Mouse (Mus musculus): Measurements from ENCODE around the gene Gm17359. TPM values are rescaled to one million over a fixed set of nuclear protein-coding genes. Genes with fewer than 3 reads are reported as not detected.
A peak's percentile ranks its signal among the peaks of the same experiment; 100 is the strongest.

Gm17359 gene
- polyA plus RNA-seq, 1 experiment from 2014 or later: not detected

- Histone ChIP-seq H3K4me2 (ENCODE audit: low read depth, low read length) (no peak overlapping the region), H3K9ac (ENCODE audit: low read depth, low read length) (no peak overlapping the region), H3K27me3 (ENCODE audit: control insufficient read depth, insufficient read depth, low read depth, low read length) (no peaks in the 10 kb centered on the region), H3K27ac (ENCODE audit: low read length) (no peak overlapping the region), H3K36me3 (ENCODE audit: control insufficient read depth, insufficient read depth) (peaks cover 29% of the 10 kb centered on the region), H3K4me1 (ENCODE audit: control insufficient read depth, low read depth, low read length) (no peaks in the 10 kb centered on the region), H3K9me3 (replicated peaks; ENCODE audit: control insufficient read depth, low read length) (no peaks in the 10 kb centered on the region), H3K4me3 (ENCODE audit: low read depth, low read length) (no peak overlapping the region)
- no peak for ATAC-seq (ENCODE audit: low read depth)
- 83% methylated on average over 10 of the region's 10 CpGs for WGBS (ENCODE audit: insufficient replicate concordance)
These were observed 156.6 kb downstream of the Gm17359 start for GRCm38 (mm10) chr3:79493064-79493463.

- Histone ChIP-seq H3K4me1 (ENCODE audit: control insufficient read depth, low read depth, low read length) (no peaks in the 10 kb centered on the region), H3K36me3 (ENCODE audit: control insufficient read depth, insufficient read depth) (peaks cover 30% of the 10 kb centered on the region), H3K27ac (ENCODE audit: low read length) (no peak overlapping the region), H3K4me3 (ENCODE audit: low read depth, low read length) (no peak overlapping the region), H3K4me2 (ENCODE audit: low read depth, low read length) (no peak overlapping the region), H3K9ac (ENCODE audit: low read depth, low read length) (no peak overlapping the region), H3K27me3 (ENCODE audit: control insufficient read depth, insufficient read depth, low read depth, low read length) (no peaks in the 10 kb centered on the region), H3K9me3 (replicated peaks; ENCODE audit: control insufficient read depth, low read length) (no peaks in the 10 kb centered on the region)
- WGBS (ENCODE audit: insufficient replicate concordance): 86% methylated on average over 8 of the region's 8 CpGs
- ATAC-seq (ENCODE audit: low read depth): no peak
These were observed 157.6 kb downstream of the Gm17359 start for GRCm38 (mm10) chr3:79494028-79494427.

GRCm38 (mm10) chr3:79495151-79495550, 158.7 kb downstream of the Gm17359 start:
- no peak for ATAC-seq (ENCODE audit: low read depth)
- Histone ChIP-seq H3K4me1 (ENCODE audit: control insufficient read depth, low read depth, low read length) (no peaks in the 10 kb centered on the region), H3K9ac (ENCODE audit: low read depth, low read length) (no peak overlapping the region), H3K4me3 (ENCODE audit: low read depth, low read length) (no peak overlapping the region), H3K9me3 (replicated peaks; ENCODE audit: control insufficient read depth, low read length) (no peaks in the 10 kb centered on the region), H3K4me2 (ENCODE audit: low read depth, low read length) (no peak overlapping the region), H3K36me3 (ENCODE audit: control insufficient read depth, insufficient read depth) (peaks cover 34% of the 10 kb centered on the region), H3K27ac (ENCODE audit: low read length) (no peak overlapping the region), H3K27me3 (ENCODE audit: control insufficient read depth, insufficient read depth, low read depth, low read length) (no peaks in the 10 kb centered on the region)
- 80% methylated on average over 7 of the region's 7 CpGs for WGBS (ENCODE audit: insufficient replicate concordance)

GRCm38 (mm10) chr3:79496668-79497067, 160.2 kb downstream of the Gm17359 start:
- 0 out of 2 replicates have a peak, but pooled peaks have one; percentile 7 for ATAC-seq (ENCODE audit: low read depth)
- WGBS (ENCODE audit: insufficient replicate concordance): 84% methylated on average over 6 of the region's 6 CpGs
- Histone ChIP-seq H3K4me1 (ENCODE audit: control insufficient read depth, low read depth, low read length) (no peaks in the 10 kb centered on the region), H3K4me3 (ENCODE audit: low read depth, low read length) (no peak overlapping the region), H3K9me3 (replicated peaks; ENCODE audit: control insufficient read depth, low read length) (no peaks in the 10 kb centered on the region), H3K9ac (ENCODE audit: low read depth, low read length) (no peak overlapping the region), H3K36me3 (ENCODE audit: control insufficient read depth, insufficient read depth) (peaks cover 35% of the 10 kb centered on the region), H3K4me2 (ENCODE audit: low read depth, low read length) (no peak overlapping the region), H3K27me3 (ENCODE audit: control insufficient read depth, insufficient read depth, low read depth, low read length) (no peaks in the 10 kb centered on the region), H3K27ac (ENCODE audit: low read length) (no peak overlapping the region)

GRCm38 (mm10) chr3:79500279-79500678, 163.8 kb downstream of the Gm17359 start:
- Histone ChIP-seq H3K27ac (ENCODE audit: low read length) (no peak overlapping the region), H3K4me2 (ENCODE audit: low read depth, low read length) (no peak overlapping the region), H3K9ac (ENCODE audit: low read depth, low read length) (no peak overlapping the region), H3K4me1 (ENCODE audit: control insufficient read depth, low read depth, low read length) (no peaks in the 10 kb centered on the region), H3K27me3 (ENCODE audit: control insufficient read depth, insufficient read depth, low read depth, low read length) (no peaks in the 10 kb centered on the region), H3K9me3 (replicated peaks; ENCODE audit: control insufficient read depth, low read length) (no peaks in the 10 kb centered on the region), H3K4me3 (ENCODE audit: low read depth, low read length) (no peak overlapping the region), H3K36me3 (ENCODE audit: control insufficient read depth, insufficient read depth) (peaks cover 20% of the 10 kb centered on the region)
- no peak for ATAC-seq (ENCODE audit: low read depth)
- 94% methylated on average over 10 of the region's 10 CpGs for WGBS (ENCODE audit: insufficient replicate concordance)

GRCm38 (mm10) chr3:79501166-79501728, 164.8 kb downstream of the Gm17359 start:
- WGBS (ENCODE audit: insufficient replicate concordance): 77% methylated on average over 2 of the region's 2 CpGs
- H3K27me3 ChIP-seq (ENCODE audit: control insufficient read depth, insufficient read depth, low read depth, low read length): no peaks in the 10 kb centered on the region
- no peak overlapping the region for H3K4me3 ChIP-seq (ENCODE audit: low read depth, low read length)
- no peaks in the 10 kb centered on the region for H3K9me3 ChIP-seq (replicated peaks; ENCODE audit: control insufficient read depth, low read length)
- no peaks in the 10 kb centered on the region for H3K4me1 ChIP-seq (ENCODE audit: control insufficient read depth, low read depth, low read length)
- no peak overlapping the region for H3K4me2 ChIP-seq (ENCODE audit: low read depth, low read length)
- no peak overlapping the region for H3K9ac ChIP-seq (ENCODE audit: low read depth, low read length)
- no peak for ATAC-seq (ENCODE audit: low read depth)
- H3K27ac ChIP-seq (ENCODE audit: low read length): no peak overlapping the region
- H3K36me3 ChIP-seq (ENCODE audit: control insufficient read depth, insufficient read depth): peaks cover 22% of the 10 kb centered on the region

Other genes starting within 250 kb of the Gm17359 start
- gene Rapgef2, start 50.1 kb upstream of the Gm17359 start, polyA plus RNA-seq (2015; fragmentation: Nextera tagmentation; extraction: Ambion mirVana): 1.0 and 1.4 TPM in 2 replicates
- 3.2 and 3.5 TPM in 2 replicates for gene Fnip2, start 231.1 kb downstream of the Gm17359 start, polyA plus RNA-seq (2015; fragmentation: Nextera tagmentation; extraction: Ambion mirVana)